In the genomic region with DNA sequence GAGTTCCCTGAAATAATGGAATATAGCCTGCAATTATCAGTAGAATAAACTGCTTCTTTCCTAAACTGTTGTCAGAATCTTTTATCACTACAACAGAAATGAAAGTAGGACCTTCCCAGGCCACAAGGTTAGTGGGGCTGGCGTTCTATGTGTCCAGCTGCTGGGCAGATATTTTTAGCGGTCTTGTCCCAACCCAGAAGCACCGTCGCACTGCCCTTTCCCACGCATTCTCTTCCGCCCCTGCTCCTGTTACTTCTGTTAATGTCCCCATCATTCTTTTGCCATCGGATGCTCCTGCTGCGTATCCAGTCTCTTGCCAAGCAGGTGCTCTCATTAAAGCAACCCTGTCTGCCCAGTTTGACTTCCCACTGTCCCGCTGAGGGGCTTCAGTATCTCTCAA, we compare ENCODE assay signal across 22 mouse cellular contexts. TPM values are rescaled to one million over a fixed set of nuclear protein-coding genes. Genes with fewer than 3 reads are reported as not detected.
"Had no signal": no experiment of that assay in that cellular context is flagged by ENCODE, and none has a peak within 500 bp of the region (broad histone marks: within the 10 kb centered on the region; RNA-seq: fewer than 3 reads in every experiment).

No protein-coding gene starts in this region.

- DNase-seq: cerebellum, adult 8-10 months; cerebellum, adult 9-10 months; cerebellum, adult 9-11 months; cerebellum, postnatal 10 days; cerebellum, postnatal 14 days; cerebellum, postnatal 25 days; cerebellum, postnatal 36 days; embryo, embryonic 11 days; forebrain, postnatal 0 days; gastrocnemius, postnatal 10 days; gastrocnemius, postnatal 14 days; gastrocnemius, postnatal 36 days had no signal

- H3K4me1 ChIP-seq: embryonic facial prominence, embryonic 12.5 days; embryonic facial prominence, embryonic 13.5 days; embryonic facial prominence, embryonic 15.5 days; forebrain, embryonic 13.5 days; forebrain, embryonic 15.5 days; heart, embryonic 12.5 days had no signal

- H3K9me3 ChIP-seq: embryonic facial prominence, embryonic 10.5 days; embryonic facial prominence, embryonic 12.5 days; embryonic facial prominence, embryonic 13.5 days; embryonic facial prominence, embryonic 15.5 days; forebrain, embryonic 10.5 days; forebrain, embryonic 12.5 days; forebrain, embryonic 13.5 days; forebrain, embryonic 15.5 days; heart, embryonic 12.5 days had no signal

- H3K27me3 ChIP-seq: embryonic facial prominence, embryonic 12.5 days; embryonic facial prominence, embryonic 15.5 days; forebrain, embryonic 12.5 days; forebrain, embryonic 13.5 days; forebrain, embryonic 15.5 days had no signal

- H3K36me3 ChIP-seq: embryonic facial prominence, embryonic 10.5 days; embryonic facial prominence, embryonic 12.5 days; embryonic facial prominence, embryonic 13.5 days; embryonic facial prominence, embryonic 15.5 days; forebrain, embryonic 10.5 days; forebrain, embryonic 12.5 days; forebrain, embryonic 15.5 days; heart, embryonic 12.5 days had no signal

- H3K4me3 ChIP-seq: embryonic facial prominence, embryonic 10.5 days; embryonic facial prominence, embryonic 12.5 days; embryonic facial prominence, embryonic 13.5 days; embryonic facial prominence, embryonic 15.5 days; erythroblast, embryonic 14.5 days; forebrain, embryonic 10.5 days; forebrain, embryonic 12.5 days; forebrain, embryonic 13.5 days; forebrain, embryonic 15.5 days; heart, embryonic 12.5 days had no signal

- H3K27ac ChIP-seq: embryonic facial prominence, embryonic 10.5 days; embryonic facial prominence, embryonic 12.5 days; embryonic facial prominence, embryonic 13.5 days; embryonic facial prominence, embryonic 15.5 days; forebrain, embryonic 10.5 days; forebrain, embryonic 12.5 days; forebrain, embryonic 13.5 days; forebrain, embryonic 15.5 days had no signal

- H3K9ac ChIP-seq: embryonic facial prominence, embryonic 12.5 days; embryonic facial prominence, embryonic 13.5 days; embryonic facial prominence, embryonic 15.5 days; forebrain, embryonic 12.5 days; forebrain, embryonic 13.5 days; forebrain, embryonic 15.5 days; forebrain, postnatal 0 days; heart, embryonic 12.5 days had no signal

RNA-seq across cellular contexts. Expression of a gene that starts 23.0 kb away (rescaled TPM):
- total RNA-seq: gastrocnemius, postnatal 36 days had no signal
- polyA plus RNA-seq: erythroblast, embryonic 14.5 days had no signal
